Mouse (Mus musculus): Measurements from ENCODE around the gene Rgs2. TPM values are rescaled to one million over a fixed set of nuclear protein-coding genes. Genes with fewer than 3 reads are reported as not detected.
A peak's percentile ranks its signal among the peaks of the same experiment; 100 is the strongest.

Rgs2 gene
- 20.2 and 20.9 TPM in 2 replicates for polyA plus RNA-seq (2014; fragmentation: Nextera tagmentation; extraction: Ambion mirVana)

DNA sequence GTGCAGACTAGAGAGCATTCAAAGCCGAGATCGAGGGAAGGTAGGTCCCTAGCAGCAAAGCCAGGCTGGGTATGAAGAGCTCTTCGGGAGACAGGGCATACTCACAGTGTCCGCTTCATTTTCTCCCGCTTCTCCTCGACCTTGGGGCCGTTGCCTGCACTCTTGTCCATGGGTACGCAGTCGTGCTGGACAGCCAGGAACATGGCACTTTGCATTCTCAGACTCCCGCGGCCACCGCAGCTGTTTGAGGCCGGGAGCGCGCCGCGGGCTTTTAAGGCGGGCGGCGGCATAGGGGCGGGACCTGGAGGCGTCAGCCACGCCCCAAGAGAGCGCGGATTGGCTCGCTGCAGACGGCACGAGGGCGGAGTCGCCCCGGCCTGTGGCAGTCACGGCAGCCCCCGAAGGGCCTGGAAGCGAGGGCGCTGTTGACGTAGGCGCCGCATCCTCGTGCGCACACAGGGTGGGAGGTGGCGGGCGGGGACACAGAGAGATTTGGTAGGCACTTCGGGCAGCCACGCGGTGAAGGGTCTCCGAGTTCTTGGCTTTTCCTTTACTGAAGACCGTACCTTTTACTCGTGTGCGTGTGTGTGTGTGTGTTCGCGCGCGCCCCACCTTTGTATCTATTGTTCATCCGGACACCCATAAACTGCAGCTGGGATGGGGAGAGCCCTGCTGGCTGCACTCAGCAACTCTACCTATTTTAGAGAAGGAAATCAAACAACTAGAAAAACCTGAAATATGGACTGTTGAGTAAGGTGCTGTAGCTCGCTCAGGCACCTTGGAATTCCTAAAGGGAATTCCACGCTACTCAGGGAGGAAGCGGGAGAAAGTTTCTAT is at the start of gene Rgs2:
Gene Rgs2, minus strand, starts transcription at position 258 of the 837 bp plus-strand sequence.
- Histone ChIP-seq H3K4me2 (peak within 1 kb of the TSS; percentile 67), H3K9ac (ENCODE audit: low read depth, low read length) (peak within 1 kb of the TSS; percentile 61), H3K27me3 (ENCODE audit: control insufficient read depth, insufficient read depth, low read length) (no peaks in the 10 kb centered on the region), H3K9me3 (replicated peaks; ENCODE audit: control insufficient read depth, low read length) (no peaks in the 10 kb centered on the region), H3K4me3 (ENCODE audit: low read depth, low read length) (peak within 1 kb of the TSS; percentile 66), H3K27ac (ENCODE audit: low read depth, low read length) (no peak within 1 kb of the TSS), H3K36me3 (ENCODE audit: control insufficient read depth, insufficient read depth, low read length) (no peaks in the 10 kb centered on the region), H3K4me1 (ENCODE audit: control insufficient read depth, insufficient read depth, low read length) (peaks cover 3% of the 10 kb centered on the region; the same call in 1 of the 2 replicates)
- peak; percentile 100 for ATAC-seq (replicated peaks; ENCODE audit: insufficient number of reproducible peaks, low FRiP score, low TSS enrichment)
- WGBS (ENCODE audit: insufficient replicate concordance): under 1% methylated on average over 57 of the region's 57 CpGs

DNA sequence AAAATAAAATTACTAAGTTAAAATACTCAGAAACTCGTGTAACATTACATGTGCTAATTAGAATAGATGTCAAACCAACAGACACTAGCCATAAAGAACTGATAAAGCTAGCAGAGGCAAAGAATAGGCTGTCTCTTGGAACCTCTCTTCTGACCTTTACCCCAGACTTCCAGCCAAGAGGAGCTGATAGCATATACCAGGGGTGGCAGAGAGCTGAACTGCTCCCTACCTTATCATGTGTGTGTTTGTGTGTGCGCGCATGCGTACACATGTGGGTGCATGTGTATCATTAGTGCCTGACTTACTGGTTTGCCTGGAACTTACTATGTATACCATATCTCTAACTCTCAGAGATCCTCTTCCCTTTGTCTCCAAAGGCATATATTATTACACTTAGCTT is 49.4 kb upstream of the Rgs2 start:
- Histone ChIP-seq H3K27me3 (ENCODE audit: control insufficient read depth, insufficient read depth, low read length) (no peaks in the 10 kb centered on the region), H3K4me3 (ENCODE audit: low read depth, low read length) (no peak overlapping the region), H3K9me3 (replicated peaks; ENCODE audit: control insufficient read depth, low read length) (no peaks in the 10 kb centered on the region), H3K9ac (ENCODE audit: low read depth, low read length) (no peak overlapping the region), H3K36me3 (ENCODE audit: control insufficient read depth, insufficient read depth, low read length) (no peaks in the 10 kb centered on the region), H3K4me1 (ENCODE audit: control insufficient read depth, insufficient read depth, low read length) (no peaks in the 10 kb centered on the region), H3K4me2 (no peak overlapping the region), H3K27ac (ENCODE audit: low read depth, low read length) (no peak overlapping the region)
- ATAC-seq (replicated peaks; ENCODE audit: insufficient number of reproducible peaks, low FRiP score, low TSS enrichment): no peak
- WGBS (ENCODE audit: insufficient replicate concordance): 78% methylated on average over 4 of the region's 4 CpGs

DNA sequence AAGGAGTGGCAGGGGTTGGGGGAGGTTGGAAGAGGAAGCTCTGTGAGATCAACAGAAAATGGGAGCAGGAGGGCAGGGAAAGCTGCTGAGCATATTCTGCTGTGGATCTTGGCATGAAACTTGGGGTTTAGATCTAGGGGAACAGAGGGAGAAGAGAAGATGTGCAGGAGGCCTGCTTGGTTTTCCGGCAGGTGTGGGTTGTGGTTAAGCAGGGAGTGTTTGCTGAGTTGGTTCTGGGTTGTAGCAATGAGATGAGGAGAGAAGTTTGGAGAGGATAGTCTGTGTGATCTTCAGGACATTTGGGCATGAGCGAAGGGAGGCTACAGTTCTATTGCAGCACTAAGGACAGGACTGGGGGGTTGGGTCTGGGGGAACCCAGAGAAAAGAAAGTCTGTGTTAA is 37.9 kb upstream of the Rgs2 start:
- WGBS (ENCODE audit: insufficient replicate concordance): 87% methylated on average over 2 of the region's 2 CpGs
- no peak overlapping the region for H3K9ac ChIP-seq (ENCODE audit: low read depth, low read length)
- no peaks in the 10 kb centered on the region for H3K27me3 ChIP-seq (ENCODE audit: control insufficient read depth, insufficient read depth, low read length)
- no peaks in the 10 kb centered on the region for H3K4me1 ChIP-seq (ENCODE audit: control insufficient read depth, insufficient read depth, low read length)
- H3K36me3 ChIP-seq (ENCODE audit: control insufficient read depth, insufficient read depth, low read length): no peaks in the 10 kb centered on the region
- H3K4me2 ChIP-seq: no peak overlapping the region
- H3K27ac ChIP-seq (ENCODE audit: low read depth, low read length): no peak overlapping the region
- H3K4me3 ChIP-seq (ENCODE audit: low read depth, low read length): no peak overlapping the region
- H3K9me3 ChIP-seq (replicated peaks; ENCODE audit: control insufficient read depth, low read length): no peaks in the 10 kb centered on the region
- ATAC-seq (replicated peaks; ENCODE audit: insufficient number of reproducible peaks, low FRiP score, low TSS enrichment): no peak

DNA sequence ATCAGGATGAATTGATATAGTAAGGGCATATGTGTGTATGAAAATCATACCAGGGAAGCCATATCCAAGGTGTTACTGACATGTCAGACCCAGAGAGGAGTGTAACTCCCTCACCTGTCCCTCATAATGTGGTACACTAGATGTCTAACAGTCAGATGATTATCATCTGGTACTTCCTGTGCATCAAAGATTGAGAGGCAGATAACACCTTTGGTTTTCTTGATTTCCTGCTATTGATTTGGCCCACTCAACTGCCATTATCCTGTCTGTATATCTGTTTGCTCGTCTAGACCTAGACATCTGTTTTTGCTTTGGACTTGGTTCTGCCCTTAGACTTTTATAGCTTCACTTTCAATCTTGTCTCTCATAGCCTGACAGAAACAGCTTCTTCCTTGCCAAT is 29.5 kb upstream of the Rgs2 start:
- H3K27ac ChIP-seq (ENCODE audit: low read depth, low read length): no peak overlapping the region
- ATAC-seq (replicated peaks; ENCODE audit: insufficient number of reproducible peaks, low FRiP score, low TSS enrichment): no peak
- no peaks in the 10 kb centered on the region for H3K27me3 ChIP-seq (ENCODE audit: control insufficient read depth, insufficient read depth, low read length)
- 73% methylated on average over 1 of the region's 1 CpGs for WGBS (ENCODE audit: insufficient replicate concordance)
- H3K4me1 ChIP-seq (ENCODE audit: control insufficient read depth, insufficient read depth, low read length): no peaks in the 10 kb centered on the region
- H3K9ac ChIP-seq (ENCODE audit: low read depth, low read length): no peak overlapping the region
- H3K4me2 ChIP-seq: no peak overlapping the region
- H3K36me3 ChIP-seq (ENCODE audit: control insufficient read depth, insufficient read depth, low read length): no peaks in the 10 kb centered on the region
- no peaks in the 10 kb centered on the region for H3K9me3 ChIP-seq (replicated peaks; ENCODE audit: control insufficient read depth, low read length)
- no peak overlapping the region for H3K4me3 ChIP-seq (ENCODE audit: low read depth, low read length)

DNA sequence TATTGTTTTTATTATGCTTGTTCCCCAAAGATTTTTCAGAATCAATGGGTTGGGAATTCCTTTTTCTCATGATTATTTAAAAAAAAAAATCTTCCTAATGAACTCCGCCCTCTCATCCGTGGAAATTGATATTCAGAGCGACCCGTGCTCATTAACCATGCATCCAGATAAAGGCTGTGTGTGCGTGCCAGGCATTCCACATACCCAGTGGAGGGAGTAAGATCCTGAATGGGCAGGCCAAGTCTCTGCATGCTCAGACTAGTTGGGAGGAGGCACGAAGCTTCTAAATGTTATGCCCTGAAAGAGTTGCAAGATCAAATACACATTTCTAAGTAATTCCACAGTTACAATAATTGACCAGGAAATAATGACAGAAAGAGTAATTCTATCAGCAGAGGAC is 26.5 kb upstream of the Rgs2 start:
- WGBS (ENCODE audit: insufficient replicate concordance): 69% methylated on average over 6 of the region's 6 CpGs

DNA sequence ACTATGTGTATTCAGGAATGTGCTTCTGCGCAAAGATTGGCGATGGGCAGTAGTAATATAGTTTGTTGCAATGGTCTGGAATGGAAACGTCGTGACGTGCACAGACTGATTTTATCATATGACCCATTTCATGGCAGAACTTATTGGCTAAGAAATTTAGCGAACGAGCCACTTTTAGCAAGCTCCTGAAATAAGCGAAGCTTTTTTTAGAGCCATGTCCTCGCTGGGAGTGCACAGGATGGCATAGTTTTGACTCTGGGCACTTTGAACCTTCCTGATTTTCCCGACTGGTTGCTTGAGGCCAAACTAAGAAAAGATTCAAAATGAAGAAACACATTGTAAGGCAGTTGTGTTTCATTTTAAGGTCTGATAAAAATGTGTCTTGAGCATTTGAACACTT is 25.7 kb upstream of the Rgs2 start:
- 86% methylated on average over 10 of the region's 10 CpGs for WGBS (ENCODE audit: insufficient replicate concordance)
- ATAC-seq (replicated peaks; ENCODE audit: insufficient number of reproducible peaks, low FRiP score, low TSS enrichment): no peak
- Histone ChIP-seq H3K4me2 (no peak overlapping the region), H3K9ac (ENCODE audit: low read depth, low read length) (no peak overlapping the region), H3K36me3 (ENCODE audit: control insufficient read depth, insufficient read depth, low read length) (no peaks in the 10 kb centered on the region), H3K9me3 (replicated peaks; ENCODE audit: control insufficient read depth, low read length) (no peaks in the 10 kb centered on the region), H3K27me3 (ENCODE audit: control insufficient read depth, insufficient read depth, low read length) (no peaks in the 10 kb centered on the region), H3K27ac (ENCODE audit: low read depth, low read length) (no peak overlapping the region), H3K4me3 (ENCODE audit: low read depth, low read length) (no peak overlapping the region), H3K4me1 (ENCODE audit: control insufficient read depth, insufficient read depth, low read length) (no peaks in the 10 kb centered on the region)

More for the DNA sequence above, 26.5 kb upstream of the Rgs2 start:
- H3K4me1 ChIP-seq (ENCODE audit: control insufficient read depth, insufficient read depth, low read length): no peaks in the 10 kb centered on the region
- no peak overlapping the region for H3K4me2 ChIP-seq
- H3K9ac ChIP-seq (ENCODE audit: low read depth, low read length): no peak overlapping the region
- ATAC-seq (replicated peaks; ENCODE audit: insufficient number of reproducible peaks, low FRiP score, low TSS enrichment): no peak
- no peaks in the 10 kb centered on the region for H3K9me3 ChIP-seq (replicated peaks; ENCODE audit: control insufficient read depth, low read length)
- no peak overlapping the region for H3K4me3 ChIP-seq (ENCODE audit: low read depth, low read length)
- no peaks in the 10 kb centered on the region for H3K36me3 ChIP-seq (ENCODE audit: control insufficient read depth, insufficient read depth, low read length)
- no peaks in the 10 kb centered on the region for H3K27me3 ChIP-seq (ENCODE audit: control insufficient read depth, insufficient read depth, low read length)
- no peak overlapping the region for H3K27ac ChIP-seq (ENCODE audit: low read depth, low read length)

DNA sequence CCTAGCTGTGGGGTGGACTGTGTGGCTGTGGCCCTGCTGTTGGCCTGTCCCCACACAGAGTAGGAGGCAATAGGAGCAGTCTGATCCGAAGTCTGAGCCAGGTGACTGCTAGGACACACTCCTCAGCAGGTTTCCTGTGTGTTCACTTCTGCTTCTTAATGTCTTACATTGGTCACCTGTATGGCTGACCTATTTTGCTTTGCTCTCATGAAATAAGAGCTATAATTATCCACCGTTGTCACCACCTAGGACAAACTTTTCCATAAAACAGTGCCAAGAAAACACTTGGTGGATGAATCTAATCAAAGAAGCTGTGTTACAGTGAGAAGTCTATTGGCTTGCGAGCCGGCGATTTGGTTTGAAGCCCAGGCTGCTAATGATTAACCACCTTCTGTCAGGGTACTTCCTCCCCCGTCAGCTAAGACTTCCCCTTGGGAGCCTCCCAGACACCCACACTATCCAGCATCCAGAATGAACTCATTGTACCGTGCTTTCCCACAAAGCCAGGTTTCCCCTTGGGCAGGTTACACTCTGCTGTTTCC is 14.5 kb upstream of the Rgs2 start:
- Histone ChIP-seq H3K4me2 (no peak overlapping the region), H3K4me1 (ENCODE audit: control insufficient read depth, insufficient read depth, low read length) (no peaks in the 10 kb centered on the region), H3K9me3 (replicated peaks; ENCODE audit: control insufficient read depth, low read length) (no peaks in the 10 kb centered on the region), H3K27me3 (ENCODE audit: control insufficient read depth, insufficient read depth, low read length) (no peaks in the 10 kb centered on the region), H3K4me3 (ENCODE audit: low read depth, low read length) (no peak overlapping the region), H3K36me3 (ENCODE audit: control insufficient read depth, insufficient read depth, low read length) (no peaks in the 10 kb centered on the region), H3K27ac (ENCODE audit: low read depth, low read length) (no peak overlapping the region), H3K9ac (ENCODE audit: low read depth, low read length) (no peak overlapping the region)
- no peak for ATAC-seq (replicated peaks; ENCODE audit: insufficient number of reproducible peaks, low FRiP score, low TSS enrichment)
- WGBS (ENCODE audit: insufficient replicate concordance): 65% methylated on average over 7 of the region's 7 CpGs

DNA sequence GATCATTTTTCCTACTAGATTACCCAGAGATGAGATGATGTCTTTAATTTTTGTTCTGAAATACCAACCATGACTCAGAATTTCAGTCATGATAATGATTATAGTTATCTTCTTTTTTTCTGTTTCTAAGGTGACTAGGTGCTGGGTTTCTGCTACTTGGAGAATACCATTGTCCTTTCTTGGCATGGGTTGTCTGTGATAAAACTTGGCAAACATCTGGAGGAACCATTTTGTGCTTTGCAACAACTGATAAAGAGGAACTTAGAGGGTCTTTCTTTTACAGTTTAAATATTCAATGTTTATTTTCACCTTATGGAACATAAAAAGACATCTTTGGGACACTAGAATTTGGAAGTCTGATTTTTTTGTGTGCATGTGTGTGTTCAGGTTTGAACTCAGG is 10.0 kb upstream of the Rgs2 start:
- no peak for ATAC-seq (replicated peaks; ENCODE audit: insufficient number of reproducible peaks, low FRiP score, low TSS enrichment)
- no peaks in the 10 kb centered on the region for H3K36me3 ChIP-seq (ENCODE audit: control insufficient read depth, insufficient read depth, low read length)
- H3K9ac ChIP-seq (ENCODE audit: low read depth, low read length): no peak overlapping the region
- H3K4me3 ChIP-seq (ENCODE audit: low read depth, low read length): no peak overlapping the region
- no peaks in the 10 kb centered on the region for H3K27me3 ChIP-seq (ENCODE audit: control insufficient read depth, insufficient read depth, low read length)
- no peaks in the 10 kb centered on the region for H3K4me1 ChIP-seq (ENCODE audit: control insufficient read depth, insufficient read depth, low read length)
- H3K4me2 ChIP-seq: no peak overlapping the region
- H3K9me3 ChIP-seq (replicated peaks; ENCODE audit: control insufficient read depth, low read length): no peaks in the 10 kb centered on the region
- no peak overlapping the region for H3K27ac ChIP-seq (ENCODE audit: low read depth, low read length)

DNA sequence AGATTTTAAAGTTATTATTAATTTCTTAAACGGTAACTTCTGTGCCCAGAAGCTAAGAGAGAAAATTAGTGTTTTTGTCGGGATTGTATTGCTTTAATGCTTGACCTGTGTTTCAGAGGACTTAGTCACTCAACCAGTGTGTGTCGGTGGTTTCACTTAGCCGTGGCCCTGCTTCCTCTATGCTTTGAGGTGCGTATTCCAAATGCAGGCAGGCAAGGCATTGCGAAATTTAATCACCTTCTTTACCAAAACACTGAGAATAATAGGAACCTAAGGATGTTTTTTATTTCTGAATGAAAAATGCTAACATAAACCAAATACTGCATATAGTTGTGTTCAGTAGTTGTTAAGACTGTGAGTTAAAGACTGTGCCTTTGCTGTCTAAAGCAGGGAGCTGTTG is 3.4 kb upstream of the Rgs2 start:
- Histone ChIP-seq H3K9me3 (replicated peaks; ENCODE audit: control insufficient read depth, low read length) (no peaks in the 10 kb centered on the region), H3K27ac (ENCODE audit: low read depth, low read length) (no peak overlapping the region), H3K9ac (ENCODE audit: low read depth, low read length) (no peak overlapping the region), H3K4me3 (ENCODE audit: low read depth, low read length) (no peak overlapping the region), H3K36me3 (ENCODE audit: control insufficient read depth, insufficient read depth, low read length) (no peaks in the 10 kb centered on the region), H3K4me2 (no peak overlapping the region), H3K4me1 (ENCODE audit: control insufficient read depth, insufficient read depth, low read length) (peaks cover 3% of the 10 kb centered on the region; the same call in 1 of the 2 replicates), H3K27me3 (ENCODE audit: control insufficient read depth, insufficient read depth, low read length) (no peaks in the 10 kb centered on the region)
- 78% methylated on average over 6 of the region's 6 CpGs for WGBS (ENCODE audit: insufficient replicate concordance)
- ATAC-seq (replicated peaks; ENCODE audit: insufficient number of reproducible peaks, low FRiP score, low TSS enrichment): no peak
